Mouse (Mus musculus): ENCODE measurements at regions not wholly inside any gene's neighbourhood (a gene's known extent, or its start where the extent isn't known, plus 50 kb on each side); places are given as distances from the start of the nearest gene placed in this dataset.

DNA sequence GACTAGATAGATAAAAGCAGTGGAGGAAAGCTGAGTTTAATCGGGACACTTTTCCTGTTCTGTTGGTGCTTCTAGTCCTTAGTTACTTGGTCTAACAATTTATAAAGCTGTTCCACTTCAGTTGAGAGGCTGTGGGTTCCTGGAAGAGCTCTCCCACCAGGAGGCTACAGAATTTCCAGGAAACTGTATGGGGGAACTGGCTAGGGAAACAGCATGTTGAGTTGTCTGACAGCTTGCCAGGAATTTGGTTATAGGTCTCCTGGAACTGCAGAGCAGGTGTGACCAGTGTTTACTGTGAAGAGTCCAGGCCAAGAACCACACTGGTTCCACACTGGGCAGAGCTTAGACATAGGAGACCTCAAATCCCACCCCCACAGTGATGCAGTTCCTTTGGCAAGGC lies 65.0 kb upstream of the Pik3cg start:
- WGBS = 91% methylated on average over 1 of the region's 1 CpGs
- Histone ChIP-seq H3K4me3 (no peak overlapping the region), H3K4me2 (replicated peaks) (no peak overlapping the region), H3K27me3 (no peaks in the 10 kb centered on the region), H3K4me1 (no peaks in the 10 kb centered on the region), H3K36me3 (no peaks in the 10 kb centered on the region), H3K9ac (replicated peaks) (no peak overlapping the region), H3K9me3 (peaks cover 4% of the 10 kb centered on the region; the same call in 1 of the 2 replicates), H3K27ac (replicated peaks) (no peak overlapping the region)
- ATAC-seq (ENCODE audit: low FRiP score, low read depth) = no peak

DNA sequence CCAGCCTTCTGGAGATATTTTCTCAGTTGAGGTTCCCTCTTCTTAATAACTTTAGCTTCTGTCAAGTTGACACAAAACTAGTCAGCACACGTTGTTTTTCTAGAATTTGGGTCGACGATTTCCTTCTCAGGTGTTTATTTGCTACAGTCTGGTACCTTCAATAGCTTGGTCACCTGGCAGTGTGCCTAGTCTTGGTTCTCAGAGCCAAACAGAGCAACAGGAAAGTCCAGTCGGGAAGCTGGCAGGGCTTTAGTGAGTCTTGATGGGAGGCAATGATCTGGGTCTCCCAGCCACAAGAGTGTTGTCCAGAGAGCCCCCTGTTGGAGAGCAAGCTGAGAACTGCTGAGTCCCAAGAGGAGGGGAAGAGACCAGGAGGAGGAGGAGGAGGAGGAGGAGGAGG lies 71.4 kb upstream of the Pik3cg start:
- WGBS = 86% methylated on average over 4 of the region's 4 CpGs

DNA sequence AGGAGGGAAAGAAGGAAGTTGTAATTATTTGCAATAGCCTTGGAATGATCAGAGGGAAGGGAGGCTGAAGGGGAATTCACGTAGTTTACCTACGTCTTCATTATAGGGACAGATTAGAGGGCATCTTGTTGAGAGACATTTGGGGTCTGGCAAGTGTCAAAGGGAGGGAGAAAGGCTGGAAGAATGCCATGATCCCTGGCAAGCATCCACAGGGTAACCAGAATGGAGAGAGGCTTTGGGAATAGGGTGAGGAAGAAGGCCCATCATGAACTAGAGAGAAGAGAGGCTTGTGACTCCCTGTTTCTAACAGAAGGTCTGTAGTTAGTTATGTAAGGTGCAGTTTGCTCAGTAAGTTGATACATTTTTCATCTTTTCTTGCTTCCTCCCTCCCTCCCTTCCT lies 71.8 kb upstream of the Pik3cg start:
- no peak for ATAC-seq (ENCODE audit: low FRiP score, low read depth)
- Histone ChIP-seq H3K4me1 (no peaks in the 10 kb centered on the region), H3K4me2 (replicated peaks) (no peak overlapping the region), H3K9me3 (no peaks in the 10 kb centered on the region), H3K36me3 (no peaks in the 10 kb centered on the region), H3K27me3 (no peaks in the 10 kb centered on the region), H3K4me3 (no peak overlapping the region), H3K9ac (replicated peaks) (no peak overlapping the region), H3K27ac (replicated peaks) (no peak overlapping the region)
- 97% methylated on average over 2 of the region's 2 CpGs for WGBS

More for the DNA sequence above, 71.4 kb upstream of the Pik3cg start:
- no peaks in the 10 kb centered on the region for H3K36me3 ChIP-seq
- no peaks in the 10 kb centered on the region for H3K27me3 ChIP-seq
- H3K27ac ChIP-seq (replicated peaks) = no peak overlapping the region
- ATAC-seq (ENCODE audit: low FRiP score, low read depth) = no peak
- H3K4me1 ChIP-seq = no peaks in the 10 kb centered on the region
- no peak overlapping the region for H3K4me3 ChIP-seq
- H3K9ac ChIP-seq (replicated peaks) = no peak overlapping the region
- no peaks in the 10 kb centered on the region for H3K9me3 ChIP-seq
- no peak overlapping the region for H3K4me2 ChIP-seq (replicated peaks)

DNA sequence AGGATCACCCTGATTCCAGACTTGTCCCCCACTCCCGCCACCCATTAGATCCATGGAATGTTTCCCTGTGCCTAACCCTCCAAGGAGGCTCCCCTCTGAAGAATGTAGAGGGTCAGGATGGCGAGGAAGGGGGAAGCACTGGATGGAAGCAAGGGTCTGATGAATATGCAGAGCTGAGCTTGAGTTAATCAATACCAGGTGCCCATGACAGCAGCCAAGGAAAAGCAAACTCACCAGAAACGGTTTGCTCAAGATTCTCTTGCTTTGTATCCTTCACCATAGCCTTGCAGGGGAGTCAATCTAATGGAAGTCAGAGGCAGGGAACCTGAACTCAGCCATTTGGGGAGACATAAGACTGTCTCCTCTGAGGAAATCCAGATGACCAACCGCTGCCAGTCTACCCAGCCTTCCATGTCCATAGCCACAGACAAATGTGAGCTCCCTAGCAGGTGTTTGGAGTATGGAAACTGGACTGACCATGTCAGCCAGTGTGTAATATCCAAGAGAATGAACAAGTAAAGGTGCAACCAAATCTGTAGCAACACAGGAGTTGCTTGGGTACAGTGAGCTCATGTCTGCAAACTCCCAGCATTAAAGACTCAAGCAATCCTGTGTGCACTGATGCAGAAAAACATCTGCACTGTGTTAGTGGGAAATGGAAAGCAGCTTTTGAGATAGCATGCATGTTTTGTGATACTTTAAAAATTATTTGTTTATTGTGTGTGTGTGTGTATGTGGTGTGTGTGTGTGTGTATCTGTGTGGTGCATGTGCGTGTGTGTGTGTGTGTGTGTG lies 74.1 kb upstream of the Pik3cg start:
- no peak overlapping the region for H3K4me2 ChIP-seq (replicated peaks)
- no peak overlapping the region for H3K4me3 ChIP-seq
- no peaks in the 10 kb centered on the region for H3K9me3 ChIP-seq
- ATAC-seq (ENCODE audit: low FRiP score, low read depth) = no peak
- no peaks in the 10 kb centered on the region for H3K4me1 ChIP-seq
- H3K27me3 ChIP-seq = no peaks in the 10 kb centered on the region
- 71% methylated on average over 5 of the region's 5 CpGs for WGBS
- no peak overlapping the region for H3K27ac ChIP-seq (replicated peaks)
- no peaks in the 10 kb centered on the region for H3K36me3 ChIP-seq
- no peak overlapping the region for H3K9ac ChIP-seq (replicated peaks)

DNA sequence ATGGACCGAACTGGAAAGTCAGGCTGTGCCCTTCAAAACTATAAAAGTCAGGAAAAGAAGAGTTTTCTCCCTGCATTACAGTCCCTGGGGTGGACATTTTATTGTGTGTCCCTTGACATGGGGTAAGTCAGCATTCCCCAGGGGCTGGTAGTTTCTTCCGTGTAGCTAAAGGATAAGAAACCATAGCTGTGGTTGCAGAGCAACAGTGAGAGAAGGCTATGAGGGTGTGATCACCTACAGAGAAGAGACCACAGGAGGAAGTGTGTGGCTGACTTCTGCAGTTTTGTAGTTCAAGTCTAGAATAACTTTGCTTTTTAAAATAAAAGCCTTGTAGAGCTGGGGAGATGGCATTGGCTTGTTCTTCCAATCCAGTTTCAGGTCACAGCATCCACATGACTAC lies 76.6 kb upstream of the Pik3cg start:
- ATAC-seq (ENCODE audit: low FRiP score, low read depth) = no peak
- Histone ChIP-seq H3K9ac (replicated peaks) (no peak overlapping the region), H3K9me3 (no peaks in the 10 kb centered on the region), H3K27ac (replicated peaks) (no peak overlapping the region), H3K4me2 (replicated peaks) (no peak overlapping the region), H3K4me3 (no peak overlapping the region), H3K27me3 (no peaks in the 10 kb centered on the region), H3K4me1 (no peaks in the 10 kb centered on the region), H3K36me3 (no peaks in the 10 kb centered on the region)
- 86% methylated on average over 2 of the region's 2 CpGs for WGBS

DNA sequence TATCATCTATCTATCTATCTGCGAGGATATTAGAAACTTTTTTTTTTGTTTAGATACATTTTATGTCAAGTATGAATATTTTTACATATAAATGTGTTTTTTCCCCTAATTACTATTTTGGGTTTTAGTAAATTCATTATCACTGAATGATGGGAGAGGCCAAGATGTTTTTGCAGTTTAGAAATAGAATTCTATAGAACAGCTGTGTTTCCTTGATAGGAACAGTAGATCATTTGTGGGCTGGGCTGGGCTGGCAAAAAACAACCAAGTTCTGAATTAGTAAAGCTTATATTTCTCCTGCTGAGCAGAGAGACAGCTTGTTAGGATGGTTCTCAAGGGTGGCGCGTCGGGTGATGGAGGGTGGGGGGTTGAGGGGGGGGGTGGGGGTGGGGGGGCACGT lies 78.2 kb upstream of the Pik3cg start:
- H3K27me3 ChIP-seq = no peaks in the 10 kb centered on the region
- H3K27ac ChIP-seq (replicated peaks) = no peak overlapping the region
- ATAC-seq (ENCODE audit: low FRiP score, low read depth) = no peak
- no peaks in the 10 kb centered on the region for H3K4me1 ChIP-seq
- no peaks in the 10 kb centered on the region for H3K9me3 ChIP-seq
- H3K36me3 ChIP-seq = no peaks in the 10 kb centered on the region
- no peak overlapping the region for H3K4me2 ChIP-seq (replicated peaks)
- H3K9ac ChIP-seq (replicated peaks) = no peak overlapping the region
- H3K4me3 ChIP-seq = no peak overlapping the region
- WGBS = 85% methylated on average over 1 of the region's 5 CpGs

DNA sequence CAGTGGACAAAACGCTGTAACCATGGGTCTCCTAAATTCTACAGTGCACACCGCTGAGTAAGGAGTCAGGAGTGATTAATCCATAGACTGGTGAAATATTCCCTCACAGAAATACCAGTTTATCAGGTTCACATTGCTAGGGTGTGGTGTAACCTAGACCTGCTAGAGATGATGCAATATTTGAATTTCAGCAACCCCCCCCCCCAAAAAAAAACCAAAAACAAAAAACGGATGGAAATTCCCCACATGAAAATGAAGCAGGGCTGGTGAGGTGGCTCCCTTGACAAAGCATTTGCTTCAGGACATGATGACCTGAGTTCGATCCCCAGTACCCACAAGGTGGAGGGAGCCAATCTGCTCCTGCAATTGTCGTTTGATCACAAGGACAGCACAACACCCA lies 82.7 kb upstream of the Pik3cg start:
- Histone ChIP-seq H3K27ac (replicated peaks) (no peak overlapping the region), H3K4me3 (no peak overlapping the region), H3K27me3 (no peaks in the 10 kb centered on the region), H3K36me3 (no peaks in the 10 kb centered on the region), H3K9me3 (no peaks in the 10 kb centered on the region), H3K9ac (replicated peaks) (no peak overlapping the region), H3K4me2 (replicated peaks) (no peak overlapping the region), H3K4me1 (peaks cover 3% of the 10 kb centered on the region; the same call in 1 of the 2 replicates)
- 83% methylated on average over 5 of the region's 5 CpGs for WGBS
- ATAC-seq (ENCODE audit: low FRiP score, low read depth) = no peak

DNA sequence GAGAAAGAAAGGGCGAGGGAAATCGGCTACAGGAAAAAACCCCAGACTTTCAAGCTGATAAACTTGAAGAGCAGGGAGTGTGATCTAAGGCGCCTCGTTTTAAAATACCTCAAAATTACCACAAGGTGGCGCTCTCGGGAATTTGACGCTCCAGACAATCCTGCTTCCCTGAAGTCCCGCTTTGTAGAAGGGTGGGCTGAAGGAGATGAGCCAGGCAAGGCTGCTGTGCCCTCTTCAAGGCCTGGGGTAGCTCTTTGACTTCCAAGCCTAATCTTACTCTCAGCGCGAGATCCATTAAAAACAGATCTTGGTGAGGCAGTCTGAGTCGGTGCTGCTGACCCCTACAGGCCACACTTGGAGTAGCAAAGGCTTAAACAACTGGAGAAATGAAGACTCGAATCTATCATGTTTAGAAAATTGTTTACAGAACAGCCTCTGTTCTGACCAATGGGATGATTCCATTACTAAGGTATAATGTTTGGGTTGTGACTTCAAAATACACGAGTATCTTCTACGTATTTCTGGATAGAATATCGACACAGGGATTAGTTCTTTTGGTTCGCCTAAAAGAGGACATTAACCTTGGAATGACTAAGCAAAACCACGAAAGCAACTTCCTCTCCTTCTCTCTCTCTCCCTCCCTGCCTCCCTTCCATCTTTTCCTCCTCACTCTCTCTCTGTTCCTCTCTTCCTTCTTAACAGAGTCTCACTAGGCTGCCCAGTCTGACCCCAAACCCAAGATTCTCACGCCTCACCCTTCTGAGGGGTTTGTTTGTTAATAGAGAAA lies 83.7 kb upstream of the Pik3cg start:
- no peaks in the 10 kb centered on the region for H3K36me3 ChIP-seq
- peak overlapping the region; percentile 54 for H3K4me2 ChIP-seq (replicated peaks)
- H3K27ac ChIP-seq (replicated peaks) = no peak overlapping the region
- H3K27me3 ChIP-seq = no peaks in the 10 kb centered on the region
- H3K4me1 ChIP-seq = peaks cover 3% of the 10 kb centered on the region; the same call in 1 of the 2 replicates
- 0 out of 2 replicates have a peak overlapping the region, but pooled peaks have one; percentile 24 for H3K9ac ChIP-seq (replicated peaks)
- WGBS = 26% methylated on average over 18 of the region's 18 CpGs
- peak overlapping the region; percentile 35 for H3K4me3 ChIP-seq
- ATAC-seq (ENCODE audit: low FRiP score, low read depth) = peak; percentile 83
- H3K9me3 ChIP-seq = no peaks in the 10 kb centered on the region

DNA sequence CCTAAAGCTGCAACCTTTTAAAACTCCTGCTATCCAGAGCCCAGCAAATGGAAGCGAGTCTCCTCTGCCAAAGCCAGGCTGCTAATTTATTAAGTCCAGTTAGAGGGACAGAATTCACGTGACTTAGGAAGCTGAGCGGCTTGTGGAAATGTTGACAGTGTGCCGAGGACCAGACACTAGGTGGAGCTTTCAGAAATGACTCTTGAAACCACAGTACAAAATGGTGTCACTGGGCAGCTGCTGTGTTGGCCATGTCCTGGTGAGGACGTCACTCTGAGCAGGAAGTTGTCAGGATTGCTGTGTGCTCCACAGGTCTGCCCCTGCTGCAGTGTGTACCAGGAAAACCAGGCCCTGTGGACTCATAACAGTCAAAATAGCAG lies 84.3 kb upstream of the Pik3cg start:
- H3K4me3 ChIP-seq = no peak overlapping the region
- H3K4me2 ChIP-seq (replicated peaks) = no peak overlapping the region
- H3K36me3 ChIP-seq = no peaks in the 10 kb centered on the region
- no peak overlapping the region for H3K9ac ChIP-seq (replicated peaks)
- H3K4me1 ChIP-seq = peaks cover 3% of the 10 kb centered on the region; the same call in 1 of the 2 replicates
- no peaks in the 10 kb centered on the region for H3K27me3 ChIP-seq
- no peak for ATAC-seq (ENCODE audit: low FRiP score, low read depth)
- no peaks in the 10 kb centered on the region for H3K9me3 ChIP-seq
- WGBS = 72% methylated on average over 5 of the region's 5 CpGs
- H3K27ac ChIP-seq (replicated peaks) = no peak overlapping the region

DNA sequence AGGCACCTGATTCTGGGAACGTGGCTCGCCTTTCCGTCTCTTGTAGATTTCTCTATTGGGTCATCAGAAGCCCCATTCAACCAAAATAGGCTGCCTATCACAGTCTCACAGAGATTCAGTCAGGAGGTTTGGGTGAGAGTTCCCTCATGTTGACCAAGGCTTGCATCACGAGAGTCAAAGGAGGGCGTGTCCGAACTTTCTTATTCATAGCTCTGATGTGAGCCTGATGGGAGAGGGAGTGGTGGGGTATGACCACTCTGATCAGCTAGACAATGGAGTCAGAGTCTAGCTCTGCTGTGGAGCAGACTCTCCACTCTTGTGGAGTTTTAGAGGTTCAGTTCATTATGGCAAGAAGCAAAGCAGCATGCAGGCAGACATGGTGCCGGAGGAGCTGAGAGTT lies 81.1 kb upstream of the Ccdc71l start:
- Histone ChIP-seq H3K4me3 (no peak overlapping the region), H3K27ac (replicated peaks) (no peak overlapping the region), H3K9me3 (no peaks in the 10 kb centered on the region), H3K4me2 (replicated peaks) (no peak overlapping the region), H3K36me3 (no peaks in the 10 kb centered on the region), H3K27me3 (no peaks in the 10 kb centered on the region), H3K4me1 (peaks cover under 1% of the 10 kb centered on the region; the same call in 1 of the 2 replicates), H3K9ac (replicated peaks) (no peak overlapping the region)
- WGBS = 96% methylated on average over 7 of the region's 7 CpGs
- no peak for ATAC-seq (ENCODE audit: low FRiP score, low read depth)

DNA sequence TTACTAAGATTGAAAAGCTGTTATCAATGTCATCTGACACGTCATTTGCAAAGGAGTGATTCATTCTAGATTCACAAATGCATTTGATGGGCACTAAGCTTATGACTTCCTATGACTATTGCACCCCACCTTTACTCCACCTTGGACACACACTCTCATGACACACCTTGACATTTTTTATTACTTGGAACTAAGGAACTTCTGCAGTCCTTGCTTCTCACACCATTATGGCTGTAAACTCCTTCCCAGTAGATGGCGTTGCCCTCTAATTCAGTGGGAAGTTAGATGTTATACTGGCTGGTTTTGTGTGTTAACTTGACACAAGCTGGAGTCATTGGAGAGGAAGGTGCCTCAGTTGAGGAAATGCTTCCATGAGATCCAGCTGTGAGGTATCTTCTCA lies 78.8 kb upstream of the Ccdc71l start:
- Histone ChIP-seq H3K9me3 (no peaks in the 10 kb centered on the region), H3K27me3 (no peaks in the 10 kb centered on the region), H3K9ac (replicated peaks) (no peak overlapping the region), H3K27ac (replicated peaks) (no peak overlapping the region), H3K4me2 (replicated peaks) (no peak overlapping the region), H3K4me1 (no peaks in the 10 kb centered on the region), H3K36me3 (no peaks in the 10 kb centered on the region), H3K4me3 (no peak overlapping the region)
- 81% methylated on average over 2 of the region's 2 CpGs for WGBS
- no peak for ATAC-seq (ENCODE audit: low FRiP score, low read depth)

DNA sequence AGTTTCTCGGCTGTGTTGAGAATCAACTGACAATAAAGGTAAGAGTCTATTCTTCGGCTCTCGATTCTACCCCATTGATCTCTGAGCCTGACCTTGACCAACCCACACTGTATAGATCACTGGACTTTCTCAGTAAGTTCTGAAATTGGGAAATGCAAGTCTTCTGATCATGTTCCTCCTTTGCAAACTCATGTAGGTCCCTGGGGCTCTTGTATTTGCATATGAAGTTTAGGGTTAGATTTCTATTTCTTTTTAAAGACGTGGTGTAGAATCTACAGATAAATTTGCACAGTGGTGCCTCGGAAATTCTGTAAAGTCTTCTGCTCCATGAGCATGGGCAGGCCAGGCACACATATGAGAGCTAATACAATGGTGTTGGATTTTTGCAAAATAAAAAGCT lies 72.8 kb upstream of the Ccdc71l start:
- Histone ChIP-seq H3K9me3 (no peaks in the 10 kb centered on the region), H3K36me3 (no peaks in the 10 kb centered on the region), H3K4me3 (no peak overlapping the region), H3K27ac (replicated peaks) (no peak overlapping the region), H3K4me2 (replicated peaks) (no peak overlapping the region), H3K4me1 (no peaks in the 10 kb centered on the region), H3K9ac (replicated peaks) (no peak overlapping the region), H3K27me3 (no peaks in the 10 kb centered on the region)
- no peak for ATAC-seq (ENCODE audit: low FRiP score, low read depth)
- 88% methylated on average over 5 of the region's 5 CpGs for WGBS
